Mouse (Mus musculus): Measurements from ENCODE around the gene Tfap4.
"Not testable (repeated sequence)": the region's sequence is repeated elsewhere in the genome, so short reads cannot be mapped to it uniquely, and the experiment has no call there.

The Tfap4 gene

GRCm38 (mm10) chr16:4592909-4593875, 33.5 kb upstream of the Tfap4 start:
- peak; percentile 63 for DNase-seq

DNA sequence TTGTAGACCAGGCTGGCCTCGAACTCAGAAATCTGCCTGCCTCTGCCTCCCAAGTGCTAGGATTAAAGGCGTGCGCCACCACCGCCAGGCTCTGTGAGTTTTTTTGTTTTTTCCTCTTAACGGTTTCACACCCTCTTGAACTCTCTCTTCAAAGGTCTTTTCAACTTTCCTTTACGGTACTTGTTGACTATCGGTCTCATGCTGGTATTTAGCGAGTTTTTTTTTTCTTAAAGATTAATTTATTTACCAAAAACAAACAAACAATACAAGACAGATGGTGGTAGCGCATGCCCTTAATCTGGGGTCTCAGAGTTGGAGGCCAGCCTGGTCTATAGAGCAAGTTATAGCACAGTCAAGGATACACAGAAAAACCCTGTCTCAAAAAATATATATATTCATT, 30.6 kb upstream of the Tfap4 start:
- no peak for DNase-seq

- no peak for DNase-seq
These were observed 28.0 kb upstream of the Tfap4 start for GRCm38 (mm10) chr16:4587516-4588210.

- DNase-seq: peak; percentile 99
These were observed 27.0 kb upstream of the Tfap4 start for GRCm38 (mm10) chr16:4586531-4587123.

GRCm38 (mm10) chr16:4585642-4586530, 26.2 kb upstream of the Tfap4 start:
- no peak for DNase-seq

DNA sequence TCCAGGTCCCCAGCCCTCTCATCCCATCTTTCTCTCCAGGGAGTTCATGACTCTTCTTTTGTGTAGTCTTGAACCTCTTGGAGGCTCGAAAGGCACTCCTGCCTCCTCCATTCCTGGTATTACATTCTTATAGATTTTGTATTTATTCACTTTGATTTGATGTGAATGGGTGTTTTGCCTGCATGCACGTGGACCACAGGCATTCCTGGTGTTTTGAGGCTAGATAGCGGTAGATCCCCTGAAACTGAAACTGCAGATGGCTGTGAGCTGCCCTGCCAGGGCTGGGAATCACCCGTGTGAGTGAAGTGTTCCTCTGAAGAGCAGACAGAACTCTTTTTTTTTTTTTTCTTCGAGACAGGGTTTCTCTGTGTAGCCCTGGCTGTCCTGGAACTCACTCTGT, 24.8 kb upstream of the Tfap4 start:
- no peak for DNase-seq

DNA sequence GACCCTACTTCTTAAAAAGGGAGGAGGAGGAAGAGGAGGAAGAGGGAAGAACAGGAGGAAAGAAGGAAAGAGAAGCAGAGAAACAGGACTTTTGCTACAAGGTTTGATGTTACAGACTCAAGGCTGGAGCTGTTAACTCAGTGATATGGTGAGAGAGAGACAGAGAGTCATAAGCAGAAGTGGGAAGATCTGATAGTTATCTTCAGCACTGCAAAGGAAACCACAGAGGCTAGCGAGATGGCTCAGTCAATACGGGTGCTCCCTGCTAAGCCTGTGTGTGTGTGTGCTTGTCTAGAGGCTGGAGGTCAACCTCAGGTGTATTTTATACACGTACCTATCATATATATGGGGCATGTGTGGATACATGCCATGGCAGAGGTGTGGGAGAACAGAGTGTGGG, 24.2 kb upstream of the Tfap4 start:
- DNase-seq: no peak

- DNase-seq: not testable (repeated sequence)
These were observed 21.5 kb upstream of the Tfap4 start for GRCm38 (mm10) chr16:4581179-4581578.

DNA sequence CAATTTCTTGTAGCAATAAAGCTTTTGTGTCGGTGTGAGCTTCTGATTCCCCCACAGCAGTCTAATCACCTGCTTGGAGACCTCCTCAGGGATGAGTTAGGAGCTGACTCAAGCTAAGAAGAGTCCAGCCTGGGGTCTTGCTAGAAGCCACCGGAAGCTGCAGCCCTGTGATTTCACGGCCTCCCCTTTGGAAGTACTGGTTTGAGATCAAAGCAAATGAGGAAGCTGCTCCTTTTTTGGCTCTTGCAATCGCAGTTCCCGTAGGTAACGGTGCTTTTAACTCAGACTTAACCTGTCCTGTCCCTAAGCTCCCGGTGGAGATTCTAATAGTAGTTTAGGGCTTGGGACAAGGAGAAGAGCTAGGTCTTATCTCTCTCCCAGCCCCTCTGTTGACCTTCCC, 19.0 kb upstream of the Tfap4 start:
- DNase-seq: no peak

- DNase-seq: no peak
These were observed 17.2 kb upstream of the Tfap4 start for GRCm38 (mm10) chr16:4576873-4577272.

- DNase-seq: no peak
These were observed 16.4 kb upstream of the Tfap4 start for GRCm38 (mm10) chr16:4576038-4576437.

DNA sequence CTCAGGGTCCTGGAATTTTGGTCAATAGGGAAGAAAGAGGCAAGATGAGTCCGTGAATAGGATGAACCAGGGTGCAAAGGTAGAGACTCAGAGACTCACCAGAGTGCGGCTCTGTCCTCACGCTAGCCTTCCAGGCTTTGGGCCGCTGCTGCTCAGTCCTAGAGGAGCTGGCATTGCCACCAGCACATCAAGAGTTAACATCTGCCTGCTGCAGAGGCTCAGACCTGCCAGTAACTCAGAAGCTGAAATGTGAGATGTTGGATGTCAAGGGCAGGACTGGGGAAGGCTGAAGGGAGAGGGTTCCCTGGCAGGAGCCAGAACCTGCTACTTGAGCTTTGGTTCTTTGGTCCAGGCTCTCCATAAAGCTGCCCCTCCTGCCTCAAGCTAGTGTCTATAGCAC, 11.1 kb upstream of the Tfap4 start:
- no peak for DNase-seq

- DNase-seq: peak; percentile 86
These were observed 8.3 kb upstream of the Tfap4 start for GRCm38 (mm10) chr16:4567912-4568311.

GRCm38 (mm10) chr16:4560145-4560952, 695 bp upstream of the Tfap4 start:
- DNase-seq: peak; percentile 81

GRCm38 (mm10) chr16:4558980-4559631, 548 bp downstream of the Tfap4 start:
- peak; percentile 56 for DNase-seq

DNA sequence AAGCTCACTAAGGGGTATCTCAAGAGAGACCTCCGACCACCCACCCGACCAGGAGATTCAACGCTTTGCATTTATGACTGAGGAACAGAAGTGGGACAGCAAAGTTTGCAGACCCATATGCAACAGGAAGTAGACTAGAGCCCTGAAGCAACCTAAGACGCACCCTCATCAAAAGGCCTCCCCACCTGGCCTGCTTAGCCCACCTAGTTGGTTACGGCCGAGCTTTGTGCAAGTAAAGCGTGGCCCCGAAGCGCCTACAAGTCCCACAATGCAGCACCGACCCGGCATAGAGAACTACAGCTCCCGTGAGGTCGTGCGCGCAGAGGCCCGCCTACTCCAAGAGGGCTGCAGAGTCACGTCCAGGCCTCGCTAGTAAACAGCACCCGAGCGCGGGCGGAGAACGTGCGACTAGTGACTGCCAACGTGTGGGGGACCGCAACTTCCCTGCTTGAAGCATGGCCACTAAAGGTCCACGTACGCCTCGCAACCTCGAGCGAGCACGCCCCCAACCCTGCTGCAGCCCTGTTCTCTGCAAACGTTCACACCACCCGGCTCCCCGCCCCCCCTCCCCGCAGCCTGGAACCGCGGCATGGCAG, 1.2 kb downstream of the Tfap4 start:
- DNase-seq: peak; percentile 95

- peak; percentile 83 for DNase-seq
These were observed 1.7 kb downstream of the Tfap4 start for GRCm38 (mm10) chr16:4557949-4558348.

DNA sequence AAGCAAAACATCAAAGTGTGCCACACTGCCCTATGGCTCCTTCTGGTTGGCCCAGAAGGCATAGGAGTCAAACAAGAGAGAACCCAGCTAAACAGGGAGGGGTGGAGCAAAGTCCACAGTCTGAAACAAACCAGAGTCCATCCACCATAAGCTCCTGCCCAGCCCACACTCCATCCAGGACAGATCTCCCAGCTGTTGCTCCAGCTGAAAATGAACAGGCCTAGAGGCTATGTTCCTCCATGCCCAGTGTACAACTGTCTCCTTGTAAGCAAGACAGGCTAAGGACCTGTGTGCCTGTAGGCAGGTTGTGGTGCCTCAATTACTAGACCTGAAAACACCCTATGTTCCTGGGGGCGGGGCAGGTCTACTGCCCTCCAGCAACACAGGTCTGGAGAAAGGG, 2.6 kb downstream of the Tfap4 start:
- DNase-seq: peak; percentile 38

DNA sequence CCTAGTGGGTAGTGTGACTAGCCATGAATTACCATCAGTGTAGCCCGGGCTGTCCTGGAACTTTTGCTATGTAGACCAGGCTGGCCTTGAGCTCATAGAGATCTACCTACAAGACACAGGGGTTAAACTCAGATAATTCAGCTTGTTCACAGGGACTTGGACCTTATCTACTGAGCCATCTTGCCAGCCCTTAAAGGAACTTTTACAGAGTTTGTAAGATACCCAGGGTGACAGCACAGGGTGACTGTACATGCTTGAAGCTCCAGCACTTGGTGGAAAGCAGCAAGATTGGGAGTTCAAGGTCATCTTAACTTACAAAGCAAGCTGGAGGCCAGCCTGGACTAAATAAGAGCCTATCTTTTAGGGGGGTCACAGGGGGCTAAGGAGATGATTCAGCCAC, 4.1 kb downstream of the Tfap4 start:
- no peak for DNase-seq

- DNase-seq: peak; percentile 91
These were observed 6.7 kb downstream of the Tfap4 start for GRCm38 (mm10) chr16:4552829-4553550.
